Mouse (Mus musculus) hindbrain, embryonic 11.5 days (tissue): ENCODE data around the gene Ess2. TPM values are rescaled to one million over a fixed set of nuclear protein-coding genes. Genes with fewer than 3 reads are reported as not detected.

ENCODE experiments used
- ATAC-seq: fragments of 200-750 bp; cut with Nextera tagmentation; 2 replicates; pipeline ENCODE4 v1.8.0; 2017; ENCODE audit warnings: mild to moderate bottlenecking, moderate TSS enrichment, moderate library complexity; ENCODE audit not compliant: low FRiP score
- DNase-seq: peaks from one replicate; pipeline ENCODE4 v3.0.0-alpha.2; 2015; ENCODE audit warnings: low spot score
- H3K27ac ChIP-seq: fragments of 300-500 bp; sonication (generic); 2 replicates; pipeline ENCODE4 v1.5.1; 2014; ENCODE audit warnings: mild to moderate bottlenecking, low read depth, low read length
- H3K27me3 ChIP-seq: fragments of 300-500 bp; sonication (generic); 2 replicates; pipeline ENCODE4 v1.6.1; 2014; ENCODE audit warnings: mild to moderate bottlenecking, low read length, moderate library complexity, mixed read lengths; ENCODE audit not compliant: control insufficient read depth, insufficient read depth
- H3K36me3 ChIP-seq: fragments of 300-500 bp; sonication (generic); 2 replicates; pipeline ENCODE4 v1.6.1; 2014; ENCODE audit warnings: mild to moderate bottlenecking, low read length, moderate library complexity, mixed read lengths; ENCODE audit not compliant: control insufficient read depth, insufficient read depth
- H3K4me1 ChIP-seq: fragments of 300-500 bp; sonication (generic); replicated peaks from 2 replicates; pipeline ENCODE4 v1.6.1; 2014; ENCODE audit warnings: low read length, mixed read lengths; ENCODE audit not compliant: control insufficient read depth, insufficient read depth
- H3K4me2 ChIP-seq: fragments of 300-500 bp; sonication (generic); replicated peaks from 2 replicates; pipeline ENCODE4 v1.6.1; 2014; ENCODE audit warnings: mild to moderate bottlenecking, low read depth, low read length
- H3K4me3 ChIP-seq: fragments of 300-500 bp; sonication (generic); 2 replicates; pipeline ENCODE4 v1.5.1; 2014; ENCODE audit warnings: low read depth, low read length
- H3K9ac ChIP-seq: fragments of 300-500 bp; sonication (generic); 2 replicates; pipeline ENCODE4 v1.6.1; 2014; ENCODE audit warnings: low read depth, low read length
- H3K9me3 ChIP-seq: fragments of 300-500 bp; sonication (generic); 2 replicates; pipeline ENCODE4 v1.6.1; 2016; ENCODE audit warnings: low read length; ENCODE audit not compliant: control insufficient read depth
- WGBS: fragments of 180-500 bp; shearing (Covaris S2); extraction: QIAGEN DNeasy Blood & Tissue Kit; methylation state at CpG from one replicate; pipeline ENCODE4 v1.1.7; 2014; 5-methylcytosine and 5-hydroxymethylcytosine counted together
- polyA plus RNA-seq: library from polyadenylated mRNA; unstranded; fragments of >200 nt; fragmentation: Nextera tagmentation; extraction: Ambion mirVana; gene quantifications from 2 replicates; pipeline ENCODE4 v1.2.1, GENCODE M21; 2014

Gene Ess2
- polyA plus RNA-seq, 1 experiment from 2014 or later: 38.3 TPM

- Histone ChIP-seq H3K4me1 (peaks cover 3% of the 10 kb centered on the region; the same call in 1 of the 2 replicates), H3K4me2 (no peak overlapping the region), H3K4me3 (no peak overlapping the region), H3K9ac (no peak overlapping the region), H3K27ac (no peak overlapping the region), H3K9me3 (no peaks in the 10 kb centered on the region), H3K27me3 (no peaks in the 10 kb centered on the region), H3K36me3 (0 out of 2 replicates have a peak, but pooled peaks cover 5% of the 10 kb centered on the region)
- DNase-seq: no peak
- ATAC-seq: no peak
These were observed 15.1 kb downstream of the Ess2 start for GRCm38 (mm10) chr16:17896091-17896490.

- DNase-seq: no peak
- 0 out of 2 replicates have a peak, but pooled peaks cover 2% of the 10 kb centered on the region for H3K36me3 ChIP-seq
- 94% methylated on average over 2 of the region's 2 CpGs for WGBS
- H3K4me1 ChIP-seq: peaks cover 14% of the 10 kb centered on the region; the same call in 1 of the 2 replicates
- no peak within 1 kb of the TSS for H3K27ac ChIP-seq
- ATAC-seq: no peak
- H3K9ac ChIP-seq: no peak within 1 kb of the TSS
- no peak within 1 kb of the TSS for H3K4me3 ChIP-seq
- H3K27me3 ChIP-seq: no peaks in the 10 kb centered on the region
- no peak within 1 kb of the TSS for H3K4me2 ChIP-seq
- no peaks in the 10 kb centered on the region for H3K9me3 ChIP-seq
These were observed 17.2 kb downstream of the Ess2 start, which contains the start of gene Tssk1 for GRCm38 (mm10) chr16:17893923-17894322. TSS of gene Tssk1 (plus strand) at chr16:17894223.

- WGBS: 83% methylated on average over 3 of the region's 3 CpGs
These were observed 18.5 kb downstream of the Ess2 start for GRCm38 (mm10) chr16:17892606-17893005.

GRCm38 (mm10) chr16:17891567-17891959, 19.6 kb downstream of the Ess2 start, which contains the start of gene Gm20518:
TSS of gene Gm20518 (minus strand) at chr16:17891671.
- Histone ChIP-seq H3K4me3 (peak within 1 kb of the TSS; percentile 98), H3K27ac (peak within 1 kb of the TSS; percentile 91), H3K9me3 (no peaks in the 10 kb centered on the region), H3K27me3 (no peaks in the 10 kb centered on the region), H3K9ac (peak within 1 kb of the TSS; percentile 99), H3K4me2 (peak within 1 kb of the TSS; percentile 80), H3K36me3 (no peaks in the 10 kb centered on the region), H3K4me1 (peaks cover 14% of the 10 kb centered on the region; the same call in 1 of the 2 replicates)
- ATAC-seq (peak; percentile 97), DNase-seq (peak; percentile 100)
- WGBS: under 1% methylated on average over 37 of the region's 38 CpGs

More at GRCm38 (mm10) chr16:17892606-17893005, 18.5 kb downstream of the Ess2 start:
- Histone ChIP-seq H3K36me3 (no peaks in the 10 kb centered on the region), H3K27me3 (no peaks in the 10 kb centered on the region), H3K9me3 (no peaks in the 10 kb centered on the region), H3K27ac (no peak overlapping the region), H3K9ac (no peak overlapping the region), H3K4me2 (no peak overlapping the region), H3K4me1 (peaks cover 14% of the 10 kb centered on the region; the same call in 1 of the 2 replicates), H3K4me3 (no peak overlapping the region)
- ATAC-seq (no peak), DNase-seq (no peak)

GRCm38 (mm10) chr16:17890917-17891566, 20.1 kb downstream of the Ess2 start:
- Histone ChIP-seq H3K9ac (peak overlapping the region; percentile 99), H3K27me3 (no peaks in the 10 kb centered on the region), H3K4me2 (peak overlapping the region; percentile 80), H3K4me3 (peak overlapping the region; percentile 98), H3K36me3 (no peaks in the 10 kb centered on the region), H3K9me3 (no peaks in the 10 kb centered on the region), H3K4me1 (peaks cover 14% of the 10 kb centered on the region; the same call in 1 of the 2 replicates), H3K27ac (peak overlapping the region; percentile 91)
- ATAC-seq: peak; percentile 72
- peak; percentile 56 for DNase-seq
- WGBS: under 1% methylated on average over 40 of the region's 44 CpGs

GRCm38 (mm10) chr16:17890342-17890727, 20.8 kb downstream of the Ess2 start:
- DNase-seq: no peak
- no peak overlapping the region for H3K27ac ChIP-seq

GRCm38 (mm10) chr16:17889689-17890341, 21.3 kb downstream of the Ess2 start:
- H3K36me3 ChIP-seq: no peaks in the 10 kb centered on the region
- peaks cover 14% of the 10 kb centered on the region; the same call in 1 of the 2 replicates for H3K4me1 ChIP-seq
- no peaks in the 10 kb centered on the region for H3K9me3 ChIP-seq
- ATAC-seq (no peak), DNase-seq (no peak)
- H3K9ac ChIP-seq: peak overlapping the region; percentile 99; the same call in 1 of the 2 replicates
- 88% methylated on average over 6 of the region's 6 CpGs for WGBS
- H3K4me3 ChIP-seq: peak overlapping the region; percentile 98; the same call in 1 of the 2 replicates
- H3K27ac ChIP-seq: no peak overlapping the region
- peak overlapping the region; percentile 80 for H3K4me2 ChIP-seq
- H3K27me3 ChIP-seq: no peaks in the 10 kb centered on the region

More at GRCm38 (mm10) chr16:17890342-17890727, 20.8 kb downstream of the Ess2 start:
- H3K36me3 ChIP-seq: no peaks in the 10 kb centered on the region
- H3K4me1 ChIP-seq: peaks cover 14% of the 10 kb centered on the region; the same call in 1 of the 2 replicates
- H3K4me3 ChIP-seq: peak overlapping the region; percentile 98
- peak overlapping the region; percentile 80 for H3K4me2 ChIP-seq
- no peaks in the 10 kb centered on the region for H3K9me3 ChIP-seq
- no peak for ATAC-seq
- no peaks in the 10 kb centered on the region for H3K27me3 ChIP-seq
- H3K9ac ChIP-seq: peak overlapping the region; percentile 99
- WGBS: 62% methylated on average over 2 of the region's 2 CpGs

- DNase-seq (no peak), ATAC-seq (no peak)
- Histone ChIP-seq H3K4me1 (no peaks in the 10 kb centered on the region), H3K27ac (no peak overlapping the region), H3K36me3 (no peaks in the 10 kb centered on the region), H3K9ac (no peak overlapping the region), H3K4me2 (no peak overlapping the region), H3K27me3 (no peaks in the 10 kb centered on the region), H3K9me3 (no peaks in the 10 kb centered on the region), H3K4me3 (no peak overlapping the region)
- 86% methylated on average over 6 of the region's 6 CpGs for WGBS
These were observed 27.0 kb downstream of the Ess2 start for GRCm38 (mm10) chr16:17884116-17884515.
